Mouse (Mus musculus) limb, embryonic 13.5 days (tissue): ENCODE results near the gene Anapc15. TPM values are rescaled to one million over a fixed set of nuclear protein-coding genes. Genes with fewer than 3 reads are reported as not detected.

Experiments used
- ATAC-seq: fragments of 200-750 bp; cut with Nextera tagmentation; 2 replicates; pipeline ENCODE4 v1.8.0; 2017; ENCODE audit warnings: low read depth, moderate number of reproducible peaks, moderate TSS enrichment; ENCODE audit not compliant: low FRiP score
- H3K27ac ChIP-seq: fragments of 300-500 bp; sonication (generic); 2 replicates; pipeline ENCODE4 v1.5.1; 2015; ENCODE audit warnings: inconsistent platforms, mild to moderate bottlenecking, moderate library complexity
- H3K27me3 ChIP-seq: fragments of 300-500 bp; sonication (generic); 2 replicates; pipeline ENCODE4 v1.6.1; 2015; ENCODE audit warnings: mild to moderate bottlenecking, inconsistent platforms
- H3K36me3 ChIP-seq: fragments of 300-500 bp; sonication (generic); 2 replicates; pipeline ENCODE4 v1.6.1; 2015; ENCODE audit warnings: inconsistent platforms, mild to moderate bottlenecking, moderate library complexity
- H3K4me1 ChIP-seq: fragments of 300-500 bp; sonication (generic); 2 replicates; pipeline ENCODE4 v1.6.1; 2015; ENCODE audit warnings: inconsistent platforms
- H3K4me2 ChIP-seq: fragments of 300-500 bp; sonication (generic); replicated peaks from 2 replicates; pipeline ENCODE4 v1.6.1; 2015; ENCODE audit warnings: inconsistent platforms, mild to moderate bottlenecking, moderate library complexity
- H3K4me3 ChIP-seq: fragments of 300-500 bp; sonication (generic); 2 replicates; pipeline ENCODE4 v1.5.1; 2015; ENCODE audit warnings: moderate library complexity, mild to moderate bottlenecking, inconsistent platforms
- H3K9ac ChIP-seq: fragments of 300-500 bp; sonication (generic); 2 replicates; pipeline ENCODE4 v1.6.1; 2015; ENCODE audit warnings: mild to moderate bottlenecking, inconsistent platforms
- H3K9me3 ChIP-seq: fragments of 300-500 bp; sonication (generic); 2 replicates; pipeline ENCODE4 v1.6.1; 2016; ENCODE audit warnings: inconsistent platforms
- WGBS: fragments of 180-500 bp; shearing (Covaris S2); methylation state at CpG from one replicate; pipeline ENCODE4 v1.1.7; 2015; 5-methylcytosine and 5-hydroxymethylcytosine counted together
- polyA plus RNA-seq: library from polyadenylated mRNA; unstranded; fragments of >200 nt; fragmentation: Nextera tagmentation; extraction: Ambion mirVana; gene quantifications from 2 replicates; pipeline ENCODE4 v1.2.1, GENCODE M21; 2015

Gene Anapc15
- polyA plus RNA-seq, 1 experiment from 2014 or later = 70.6 TPM

GRCm38 (mm10) chr7:101833916-101834584, 29.5 kb upstream of the Anapc15 start:
- H3K9ac ChIP-seq = peak overlapping the region; percentile 98; the same call in 1 of the 2 replicates
- no peaks in the 10 kb centered on the region for H3K27me3 ChIP-seq
- H3K36me3 ChIP-seq = peaks cover 56% of the 10 kb centered on the region
- H3K4me2 ChIP-seq = peak overlapping the region; percentile 69
- peak overlapping the region; percentile 52 for H3K27ac ChIP-seq
- H3K4me1 ChIP-seq = peaks cover 35% of the 10 kb centered on the region
- H3K9me3 ChIP-seq = no peaks in the 10 kb centered on the region
- 62% methylated on average over 3 of the region's 3 CpGs for WGBS
- peak overlapping the region; percentile 96; the same call in 1 of the 2 replicates for H3K4me3 ChIP-seq
- ATAC-seq = no peak

- Histone ChIP-seq H3K27me3 (no peaks in the 10 kb centered on the region), H3K36me3 (peaks cover 47% of the 10 kb centered on the region), H3K4me2 (peak overlapping the region; percentile 69), H3K4me1 (peaks cover 36% of the 10 kb centered on the region), H3K27ac (0 out of 2 replicates have a peak overlapping the region, but pooled peaks have one; percentile 15), H3K9me3 (no peaks in the 10 kb centered on the region), H3K9ac (peak overlapping the region; percentile 98), H3K4me3 (peak overlapping the region; percentile 96)
- ATAC-seq = no peak
- WGBS = 52% methylated on average over 3 of the region's 3 CpGs
These were observed 28.6 kb upstream of the Anapc15 start for GRCm38 (mm10) chr7:101834903-101835302.

- H3K27me3 ChIP-seq = no peaks in the 10 kb centered on the region
- H3K4me3 ChIP-seq = peak overlapping the region; percentile 96
- peak overlapping the region; percentile 99 for H3K27ac ChIP-seq
- H3K9me3 ChIP-seq = no peaks in the 10 kb centered on the region
- 40% methylated on average over 5 of the region's 5 CpGs for WGBS
- peak overlapping the region; percentile 98 for H3K9ac ChIP-seq
- H3K36me3 ChIP-seq = peaks cover 40% of the 10 kb centered on the region
- H3K4me2 ChIP-seq = peak overlapping the region; percentile 69
- peaks cover 36% of the 10 kb centered on the region for H3K4me1 ChIP-seq
- ATAC-seq = no peak
These were observed 27.9 kb upstream of the Anapc15 start for GRCm38 (mm10) chr7:101835457-101836109.

- Histone ChIP-seq H3K4me3 (peak overlapping the region; percentile 96), H3K27me3 (no peaks in the 10 kb centered on the region), H3K4me2 (peak overlapping the region; percentile 69), H3K27ac (peak overlapping the region; percentile 99), H3K4me1 (peaks cover 36% of the 10 kb centered on the region), H3K36me3 (peaks cover 31% of the 10 kb centered on the region), H3K9me3 (no peaks in the 10 kb centered on the region), H3K9ac (peak overlapping the region; percentile 98)
- under 1% methylated on average over 62 of the region's 63 CpGs for WGBS
- ATAC-seq = peak; percentile 38
These were observed 27.0 kb upstream of the Anapc15 start for GRCm38 (mm10) chr7:101836271-101837153.

GRCm38 (mm10) chr7:101837154-101837605, 26.3 kb upstream of the Anapc15 start:
- Histone ChIP-seq H3K27me3 (no peaks in the 10 kb centered on the region), H3K9ac (peak overlapping the region; percentile 98), H3K9me3 (no peaks in the 10 kb centered on the region), H3K4me1 (peaks cover 36% of the 10 kb centered on the region), H3K4me3 (peak overlapping the region; percentile 96), H3K27ac (peak overlapping the region; percentile 99), H3K36me3 (peaks cover 24% of the 10 kb centered on the region), H3K4me2 (peak overlapping the region; percentile 69)
- under 1% methylated on average over 20 of the region's 20 CpGs for WGBS
- no peak for ATAC-seq

GRCm38 (mm10) chr7:101837606-101838471, 25.7 kb upstream of the Anapc15 start, which contains the start of gene Inppl1:
Gene Inppl1, minus strand, starts transcription at chr7:101838229.
- WGBS = under 1% methylated on average over 64 of the region's 64 CpGs
- peak within 1 kb of the TSS; percentile 69 for H3K4me2 ChIP-seq
- no peaks in the 10 kb centered on the region for H3K9me3 ChIP-seq
- peaks cover 36% of the 10 kb centered on the region for H3K4me1 ChIP-seq
- peaks cover 18% of the 10 kb centered on the region for H3K36me3 ChIP-seq
- no peaks in the 10 kb centered on the region for H3K27me3 ChIP-seq
- peak within 1 kb of the TSS; percentile 96 for H3K4me3 ChIP-seq
- peak within 1 kb of the TSS; percentile 99 for H3K27ac ChIP-seq
- peak within 1 kb of the TSS; percentile 98 for H3K9ac ChIP-seq
- ATAC-seq = peak; percentile 82

- no peak overlapping the region for H3K4me3 ChIP-seq
- H3K9ac ChIP-seq = no peak overlapping the region
- 59% methylated on average over 6 of the region's 6 CpGs for WGBS
- H3K9me3 ChIP-seq = no peaks in the 10 kb centered on the region
- H3K36me3 ChIP-seq = no peaks in the 10 kb centered on the region
- H3K4me1 ChIP-seq = peaks cover under 1% of the 10 kb centered on the region; the same call in 1 of the 2 replicates
- no peak overlapping the region for H3K27ac ChIP-seq
- H3K27me3 ChIP-seq = no peaks in the 10 kb centered on the region
- no peak overlapping the region for H3K4me2 ChIP-seq
- no peak for ATAC-seq
These were observed 19.3 kb upstream of the Anapc15 start for GRCm38 (mm10) chr7:101844186-101844585.

GRCm38 (mm10) chr7:101847934-101848333, 15.6 kb upstream of the Anapc15 start:
- H3K9ac ChIP-seq = no peak overlapping the region
- H3K4me1 ChIP-seq = no peaks in the 10 kb centered on the region
- no peak overlapping the region for H3K4me2 ChIP-seq
- no peak overlapping the region for H3K4me3 ChIP-seq
- no peaks in the 10 kb centered on the region for H3K27me3 ChIP-seq
- WGBS = 86% methylated on average over 1 of the region's 1 CpGs
- H3K27ac ChIP-seq = no peak overlapping the region
- no peaks in the 10 kb centered on the region for H3K9me3 ChIP-seq
- H3K36me3 ChIP-seq = no peaks in the 10 kb centered on the region
- no peak for ATAC-seq

- H3K4me3 ChIP-seq = no peak overlapping the region
- no peak overlapping the region for H3K4me2 ChIP-seq
- H3K4me1 ChIP-seq = no peaks in the 10 kb centered on the region
- no peak overlapping the region for H3K27ac ChIP-seq
- no peak overlapping the region for H3K9ac ChIP-seq
- no peaks in the 10 kb centered on the region for H3K36me3 ChIP-seq
- no peak for ATAC-seq
- 77% methylated on average over 6 of the region's 6 CpGs for WGBS
- H3K27me3 ChIP-seq = no peaks in the 10 kb centered on the region
- no peaks in the 10 kb centered on the region for H3K9me3 ChIP-seq
These were observed 11.8 kb upstream of the Anapc15 start for GRCm38 (mm10) chr7:101851689-101852088.

GRCm38 (mm10) chr7:101852846-101853245, 10.7 kb upstream of the Anapc15 start:
- Histone ChIP-seq H3K4me2 (no peak overlapping the region), H3K27ac (no peak overlapping the region), H3K9me3 (no peaks in the 10 kb centered on the region), H3K4me3 (no peak overlapping the region), H3K36me3 (no peaks in the 10 kb centered on the region), H3K9ac (no peak overlapping the region), H3K4me1 (no peaks in the 10 kb centered on the region), H3K27me3 (no peaks in the 10 kb centered on the region)
- WGBS = 85% methylated on average over 6 of the region's 6 CpGs
- no peak for ATAC-seq

GRCm38 (mm10) chr7:101853816-101854215, 9.7 kb upstream of the Anapc15 start:
- H3K36me3 ChIP-seq = no peaks in the 10 kb centered on the region
- no peak for ATAC-seq
- WGBS = 85% methylated on average over 2 of the region's 2 CpGs

More at GRCm38 (mm10) chr7:101853816-101854215, 9.7 kb upstream of the Anapc15 start:
- H3K4me3 ChIP-seq = no peak overlapping the region
- no peak overlapping the region for H3K27ac ChIP-seq
- no peaks in the 10 kb centered on the region for H3K4me1 ChIP-seq
- no peak overlapping the region for H3K9ac ChIP-seq
- no peaks in the 10 kb centered on the region for H3K27me3 ChIP-seq
- no peaks in the 10 kb centered on the region for H3K9me3 ChIP-seq
- no peak overlapping the region for H3K4me2 ChIP-seq
